Comparison of ENCODE assay signal across 11 mouse cellular contexts in the genomic region with DNA sequence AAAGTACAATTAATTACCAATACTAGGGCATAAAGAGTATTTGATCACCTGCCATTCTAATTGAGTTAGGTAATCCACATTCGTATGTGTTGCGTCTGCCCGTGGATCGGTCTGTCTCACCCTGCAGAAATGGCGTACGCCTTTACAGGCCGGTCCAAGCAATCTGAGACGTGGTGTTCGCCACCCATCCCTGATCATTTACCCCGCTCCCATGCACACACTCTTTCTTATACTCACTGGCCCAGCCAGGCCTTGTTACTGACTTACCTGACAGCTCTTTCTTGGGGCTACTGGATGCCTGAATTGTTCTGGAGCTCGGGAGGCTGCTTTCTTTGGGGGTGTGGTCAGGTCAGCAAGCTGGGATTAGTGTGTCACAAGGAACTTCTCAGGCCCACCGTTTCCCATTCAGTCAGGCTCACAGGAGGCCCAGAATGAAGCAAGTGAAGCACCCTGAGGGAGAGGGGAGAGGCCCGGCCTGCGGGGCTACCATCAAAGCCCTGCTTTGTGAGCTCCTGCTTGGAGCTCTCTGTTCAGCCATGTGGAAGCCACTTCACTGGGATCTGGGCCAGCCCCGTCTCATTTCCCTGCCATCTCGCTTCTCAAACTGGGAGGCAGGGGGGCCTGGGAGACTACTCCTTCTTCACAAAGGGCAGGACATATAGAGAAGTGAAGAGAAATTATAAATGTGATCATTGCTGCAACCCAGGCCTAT. TPM values are rescaled to one million over a fixed set of nuclear protein-coding genes. Genes with fewer than 3 reads are reported as not detected.
DNase-seq lines count a peak whose midpoint lies in the region; ATAC-seq and TF ChIP-seq lines count a peak whose summit lies in the region.
"Had no signal": no experiment of that assay in that cellular context is flagged by ENCODE, and none has a peak within 500 bp of the region (broad histone marks: within the 10 kb centered on the region; RNA-seq: fewer than 3 reads in every experiment).

A gene (minus strand): TSS at position 627 of the 712 bp plus-strand sequence.

- H3K36me3 ChIP-seq in stomach, embryonic 16.5 days (ENCODE audit: control insufficient read depth, insufficient read depth, low read length) = no peaks in the 10 kb centered on the region
- H3K36me3 ChIP-seq in stomach, postnatal 0 days (ENCODE audit: control insufficient read depth, insufficient read depth, low read length) = no peaks in the 10 kb centered on the region
- no peaks in the 10 kb centered on the region for H3K36me3 ChIP-seq in limb, embryonic 13.5 days

- H3K27ac ChIP-seq in stomach, embryonic 16.5 days (ENCODE audit: low read length) = no peak within 1 kb of the TSS
- H3K27ac ChIP-seq in stomach, postnatal 0 days (replicated peaks) = no peak within 1 kb of the TSS
- peak within 1 kb of the TSS; percentile 44; the same call in 1 of the 2 replicates for H3K27ac ChIP-seq in limb, embryonic 13.5 days

- no peaks in the 10 kb centered on the region for H3K27me3 ChIP-seq in stomach, embryonic 16.5 days (ENCODE audit: control insufficient read depth, insufficient read depth, low read length)
- H3K27me3 ChIP-seq in stomach, postnatal 0 days (ENCODE audit: control insufficient read depth, insufficient read depth, low read length) = no peaks in the 10 kb centered on the region
- H3K27me3 ChIP-seq in limb, embryonic 13.5 days = no peaks in the 10 kb centered on the region

- H3K9me3 ChIP-seq in stomach, embryonic 16.5 days (replicated peaks; ENCODE audit: control insufficient read depth, low read length) = no peaks in the 10 kb centered on the region
- H3K9me3 ChIP-seq in stomach, postnatal 0 days (ENCODE audit: control insufficient read depth, low read length) = no peaks in the 10 kb centered on the region
- no peaks in the 10 kb centered on the region for H3K9me3 ChIP-seq in limb, embryonic 13.5 days

- 65% methylated on average over 16 of the region's 16 CpGs for WGBS in stomach, embryonic 16.5 days
- 65% methylated on average over 16 of the region's 16 CpGs for WGBS in stomach, postnatal 0 days
- WGBS in limb, embryonic 13.5 days = 69% methylated on average over 16 of the region's 16 CpGs

- H3K4me2 ChIP-seq in stomach, embryonic 16.5 days (ENCODE audit: low read depth, low read length) = no peak within 1 kb of the TSS
- H3K4me2 ChIP-seq in stomach, postnatal 0 days (replicated peaks; ENCODE audit: low read depth) = no peak within 1 kb of the TSS
- H3K4me2 ChIP-seq in limb, embryonic 13.5 days (replicated peaks) = no peak within 1 kb of the TSS
- H3K4me2 ChIP-seq: heart, embryonic 11.5 days had no signal

- H3K4me3 ChIP-seq in stomach, embryonic 16.5 days (replicated peaks; ENCODE audit: low read length) = no peak within 1 kb of the TSS
- H3K4me3 ChIP-seq in stomach, postnatal 0 days (ENCODE audit: low read depth, low read length) = no peak within 1 kb of the TSS
- no peak within 1 kb of the TSS for H3K4me3 ChIP-seq in limb, embryonic 13.5 days

- TF ChIP-seq CTCF in stomach, postnatal 0 days (IDR thresholded peaks at IDR 0.05; ENCODE audit: low read depth) = no peak

- ATAC-seq in stomach, embryonic 16.5 days (ENCODE audit: insufficient read depth, low FRiP score) = no peak
- ATAC-seq in stomach, postnatal 0 days (ENCODE audit: low FRiP score, low TSS enrichment) = no peak
- ATAC-seq in limb, embryonic 13.5 days (ENCODE audit: low FRiP score, low read depth) = no peak
- ATAC-seq: Patski had no signal

- TF ChIP-seq EP300 in stomach, postnatal 0 days (optimal IDR thresholded peaks at IDR 0.05) = no peak

- DNase-seq in stomach, postnatal 0 days (ENCODE audit: low spot score) = no peak
- DNase-seq in frontal cortex, postnatal 10 days (ENCODE audit: low spot score in 2 of 2) = peak; percentile 54 to 58
- DNase-seq in urinary bladder, postnatal 25 days (ENCODE audit: low spot score) = no peak
- DNase-seq in urinary bladder, postnatal 36 days (ENCODE audit: low spot score in 2 of 2) = no peak
- no peak for DNase-seq in kidney, postnatal 14 days
- DNase-seq in cerebellum, adult 9-11 months = no peak

- H3K4me1 ChIP-seq in stomach, embryonic 16.5 days (ENCODE audit: control insufficient read depth, insufficient read depth, low read length) = no peaks in the 10 kb centered on the region
- no peaks in the 10 kb centered on the region for H3K4me1 ChIP-seq in stomach, postnatal 0 days (replicated peaks; ENCODE audit: control insufficient read depth, insufficient read depth)
- peaks cover 10% of the 10 kb centered on the region for H3K4me1 ChIP-seq in limb, embryonic 13.5 days

- H3K9ac ChIP-seq in stomach, embryonic 16.5 days (ENCODE audit: low read length) = 0 out of 2 replicates have a peak within 1 kb of the TSS, but pooled peaks have one; percentile 21
- no peak within 1 kb of the TSS for H3K9ac ChIP-seq in stomach, postnatal 0 days (ENCODE audit: low read length)
- H3K9ac ChIP-seq in limb, embryonic 13.5 days = peak within 1 kb of the TSS; percentile 15; the same call in 1 of the 2 replicates

RNA-seq across cellular contexts. Expression of the gene that starts here (rescaled TPM):
- polyA plus RNA-seq in stomach, embryonic 16.5 days (2015; fragmentation: Nextera tagmentation; extraction: Ambion mirVana) = 0.44 and 0.75 TPM in 2 replicates
- polyA plus RNA-seq in stomach, postnatal 0 days (2015; fragmentation: Nextera tagmentation; extraction: Ambion mirVana) = 0.16 and 0.28 TPM in 2 replicates
- 1.5 and 2.1 TPM in 2 replicates for polyA plus RNA-seq in limb, embryonic 13.5 days (2015; fragmentation: Nextera tagmentation; extraction: Ambion mirVana)
- polyA plus RNA-seq: Patski; spleen, adult 2 months had no signal

Comparison
In these comparisons a context has a peak if more than half of its experiments do, and no peak if none do; other contexts are left out.
1. DNase-seq: peak in frontal cortex, postnatal 10 days (2 of 2); none in stomach, postnatal 0 days (single experiment), urinary bladder, postnatal 25 days (single experiment), urinary bladder, postnatal 36 days (0 of 2), kidney, postnatal 14 days (single experiment) and cerebellum, adult 9-11 months (single experiment).